Mouse (Mus musculus) G1E (cell line): ENCODE results near the gene Ripk3. TPM values are rescaled to one million over a fixed set of nuclear protein-coding genes. Genes with fewer than 3 reads are reported as not detected.

ENCODE experiments used
- ATAC-seq: 2 replicates; pipeline ENCODE4 v1.8.0; 2016; ENCODE audit warnings: mild to moderate bottlenecking; ENCODE audit not compliant: insufficient number of reproducible peaks, poor library complexity, low FRiP score, severe bottlenecking; ENCODE audit errors: extremely low read depth
- DNase-seq: peaks from one replicate; pipeline ENCODE4 v3.0.0; 2012; ENCODE audit warnings: low spot score
- H3K27me3 ChIP-seq: 2 replicates; pipeline ENCODE4 v1.6.1; 2012; ENCODE audit warnings: mild to moderate bottlenecking, low read length, inconsistent platforms; ENCODE audit not compliant: insufficient read depth
- H3K36me3 ChIP-seq: replicated peaks from 2 replicates; pipeline ENCODE3; 2012; ENCODE audit warnings: mild to moderate bottlenecking, inconsistent platforms
- H3K4me1 ChIP-seq: 2 replicates; pipeline ENCODE4 v1.6.1; 2012; ENCODE audit warnings: low read depth, low read length, inconsistent platforms, mixed read lengths; ENCODE audit not compliant: insufficient read depth
- H3K4me3 ChIP-seq: 2 replicates; pipeline ENCODE4 v1.5.1; 2012; ENCODE audit warnings: low read depth, mild to moderate bottlenecking, inconsistent platforms, low read length, moderate library complexity, mixed read lengths
- H3K9me3 ChIP-seq: replicated peaks from 2 replicates; pipeline ENCODE4 v1.6.1; 2012; ENCODE audit warnings: inconsistent platforms
- CTCF ChIP-seq: IDR thresholded peaks from 2 replicates; pipeline ENCODE4 v1.5.1; 2012; ENCODE audit warnings: low read depth, low read length, inconsistent platforms, mixed read lengths
- GATA1 ChIP-seq: IDR thresholded peaks from 2 replicates; pipeline ENCODE4 v1.6.1; 2012; ENCODE audit warnings: borderline replicate concordance, low read length, inconsistent platforms, mixed read lengths
- GATA2 ChIP-seq: IDR thresholded peaks from 2 replicates; pipeline ENCODE4 v1.6.1; 2012; ENCODE audit warnings: low read depth, low read length, inconsistent platforms, borderline replicate concordance
- POLR2AphosphoS5 ChIP-seq: IDR thresholded peaks from 2 replicates; pipeline ENCODE4 v1.6.1; 2012; ENCODE audit warnings: low read depth, low read length, inconsistent platforms; ENCODE audit not compliant: insufficient replicate concordance
- TAL1 ChIP-seq: conservative IDR thresholded peaks from 2 replicates; pipeline ENCODE4 v1.6.1; 2012; ENCODE audit warnings: low read depth, low read length, inconsistent platforms, mixed read lengths
- polyA plus RNA-seq: library from polyadenylated mRNA; stranded (reverse); fragments of >175 nt; gene quantifications from 2 replicates; pipeline ENCODE4 v1.2.3, GENCODE M21; 2012
- total RNA-seq, 2 experiments: library from RNA; stranded (forward) in 1 of 2; stranded (reverse) in 1 of 2; fragments of 200-1000 nt in 1 of 2; fragments of >200 nt in 1 of 2; fragmentation: Nextera tagmentation in 1 of 2; gene quantifications; 2 replicates each; pipeline ENCODE4 v1.2.3; 2014 to 2017

The Ripk3 gene
- total and polyA plus RNA-seq, 3 experiments = 0.27 to 0.51 TPM; not detected in 1

DNA sequence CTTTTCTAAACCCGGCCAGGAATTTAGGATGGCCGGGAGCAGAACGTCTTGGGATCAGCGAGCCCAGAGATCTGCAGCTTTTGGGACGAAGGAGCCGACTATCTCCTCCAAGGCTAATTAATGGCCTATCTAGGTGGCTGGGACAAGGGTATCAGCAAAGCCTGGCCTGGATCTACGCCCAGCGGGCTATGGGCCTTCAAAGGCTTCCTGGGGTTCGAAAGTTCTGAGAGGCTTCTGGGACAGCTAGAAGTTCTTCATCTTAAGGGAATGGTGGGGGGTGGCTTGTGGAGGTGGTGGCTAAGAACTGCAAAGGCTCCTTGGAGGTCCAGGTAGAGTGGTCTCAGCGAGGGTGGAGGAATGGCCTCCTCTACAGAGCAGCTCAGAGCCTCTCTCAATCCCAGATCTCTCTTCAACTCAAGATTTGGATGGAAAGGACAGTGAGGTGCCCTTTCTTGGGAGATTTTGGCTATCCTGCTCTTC, 35.4 kb upstream of the Ripk3 start:
- Histone ChIP-seq H3K4me3 (peak overlapping the region; percentile 70; the same call in 1 of the 2 replicates), H3K9me3 (no peaks in the 10 kb centered on the region), H3K36me3 (no peaks in the 10 kb centered on the region), H3K27me3 (peaks cover 74% of the 10 kb centered on the region), H3K4me1 (peaks cover 23% of the 10 kb centered on the region)
- DNase-seq (no peak), ATAC-seq (no peak)
- TF ChIP-seq CTCF (no peak), GATA1 (no peak), POLR2AphosphoS5 (no peak), TAL1 (no peak), GATA2 (no peak)

GRCm38 (mm10) chr14:55822991-55823762, 34.5 kb upstream of the Ripk3 start, which contains the start of gene Nfatc4:
Gene Nfatc4, plus strand, starts transcription at chr14:55823144.
- ATAC-seq = no peak

DNA sequence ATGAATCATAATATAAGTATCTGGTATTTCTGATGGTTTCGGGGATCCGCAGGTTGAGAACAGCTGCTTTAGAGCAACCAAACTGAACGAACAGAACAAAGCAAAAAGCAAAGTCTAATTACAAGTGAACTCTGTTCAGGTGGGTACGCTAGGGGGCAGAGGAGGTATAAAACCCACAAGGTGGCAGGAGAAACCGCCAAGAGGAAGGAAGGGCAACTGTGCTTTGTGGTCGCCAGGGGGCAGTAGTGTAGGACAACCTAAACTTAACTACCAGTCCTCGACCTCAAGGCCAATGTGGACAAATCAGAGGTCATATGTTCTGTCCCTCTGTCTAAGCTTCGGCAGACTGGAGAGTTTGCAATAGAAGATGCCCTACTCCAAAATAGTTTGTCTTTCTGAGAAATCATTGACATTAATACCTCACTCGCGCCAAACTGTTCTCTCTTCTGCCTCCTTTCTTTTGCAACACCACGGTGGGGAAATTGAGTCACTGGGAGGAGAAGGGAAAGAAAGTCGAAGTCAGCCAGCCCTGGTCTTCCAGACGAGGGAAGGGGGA, 33.8 kb upstream of the Ripk3 start:
- no peaks in the 10 kb centered on the region for H3K9me3 ChIP-seq
- peak; percentile 87 for TF ChIP-seq CTCF
- TF ChIP-seq TAL1 = no peak
- no peak for TF ChIP-seq POLR2AphosphoS5
- no peak for TF ChIP-seq GATA1
- no peak for TF ChIP-seq GATA2
- H3K4me1 ChIP-seq = peaks cover 21% of the 10 kb centered on the region
- peak; percentile 56 for DNase-seq
- ATAC-seq = no peak; the same call in 1 of the 2 replicates
- H3K36me3 ChIP-seq = no peaks in the 10 kb centered on the region
- peak overlapping the region; percentile 70; the same call in 1 of the 2 replicates for H3K4me3 ChIP-seq
- H3K27me3 ChIP-seq = peaks cover 74% of the 10 kb centered on the region

More at GRCm38 (mm10) chr14:55822991-55823762, 34.5 kb upstream of the Ripk3 start, which contains the start of gene Nfatc4:
- H3K4me1 ChIP-seq = peaks cover 21% of the 10 kb centered on the region
- peak within 1 kb of the TSS; percentile 70 for H3K4me3 ChIP-seq
- peaks cover 70% of the 10 kb centered on the region for H3K27me3 ChIP-seq
- no peaks in the 10 kb centered on the region for H3K9me3 ChIP-seq
- peak; percentile 33 for DNase-seq
- TF ChIP-seq POLR2AphosphoS5 (no peak), GATA2 (no peak), TAL1 (no peak), GATA1 (no peak), CTCF (no peak)
- H3K36me3 ChIP-seq = no peaks in the 10 kb centered on the region

DNA sequence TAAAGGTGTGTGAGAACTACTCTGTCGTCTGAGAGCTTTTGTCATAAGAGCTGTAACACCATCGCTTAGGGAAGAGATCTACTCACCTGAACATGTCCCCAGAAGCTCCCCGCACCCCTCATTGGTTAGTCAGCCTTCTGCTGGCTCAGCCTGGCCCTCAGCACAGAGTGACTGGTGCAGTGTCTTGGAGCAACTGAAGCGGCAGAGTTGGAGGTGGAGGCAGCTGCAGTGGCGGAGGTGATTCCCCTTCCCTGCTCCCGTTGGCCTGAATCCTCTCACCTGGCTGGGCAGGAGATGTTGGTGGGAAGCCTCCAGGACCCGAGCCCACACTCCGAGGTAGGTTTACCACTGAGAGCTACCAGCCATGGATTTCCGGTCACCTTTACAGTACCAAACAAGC, 31.9 kb upstream of the Ripk3 start:
- Histone ChIP-seq H3K4me1 (peaks cover 21% of the 10 kb centered on the region), H3K9me3 (no peaks in the 10 kb centered on the region), H3K27me3 (peaks cover 71% of the 10 kb centered on the region), H3K36me3 (no peaks in the 10 kb centered on the region), H3K4me3 (no peak overlapping the region)
- DNase-seq = no peak
- ATAC-seq = no peak
- no peak for TF ChIP-seq GATA1
- TF ChIP-seq CTCF = no peak
- TF ChIP-seq GATA2 = no peak
- no peak for TF ChIP-seq POLR2AphosphoS5
- no peak for TF ChIP-seq TAL1

- no peak for TF ChIP-seq GATA2
- no peak for TF ChIP-seq TAL1
- no peak for TF ChIP-seq CTCF
- TF ChIP-seq POLR2AphosphoS5 = no peak
- no peak for TF ChIP-seq GATA1
- Histone ChIP-seq H3K4me3 (no peak overlapping the region), H3K36me3 (no peaks in the 10 kb centered on the region), H3K4me1 (peaks cover 21% of the 10 kb centered on the region), H3K9me3 (no peaks in the 10 kb centered on the region), H3K27me3 (peaks cover 69% of the 10 kb centered on the region)
- DNase-seq (no peak), ATAC-seq (no peak)
These were observed 31.3 kb upstream of the Ripk3 start for GRCm38 (mm10) chr14:55819845-55820405.
